Mouse (Mus musculus) cerebellum, adult (tissue): ENCODE measurements around the gene Klhdc8a.

Source experiments
- ATAC-seq: cut with Nextera tagmentation; 2 replicates; pipeline ENCODE4 v1.9.2; 2017; ENCODE audit warnings: mild to moderate bottlenecking, moderate library complexity, mixed read lengths; ENCODE audit not compliant: insufficient number of reproducible peaks, low FRiP score, low TSS enrichment

Gene Klhdc8a

GRCm38 (mm10) chr1:132315889-132316624 is 17.6 kb downstream of the Klhdc8a start, which contains the start of gene Nuak2:
TSS of gene Nuak2 (plus strand) at chr1:132316126.
- peak; percentile 74 for ATAC-seq

GRCm38 (mm10) chr1:132316625-132316994 is 18.2 kb downstream of the Klhdc8a start:
- ATAC-seq, result no peak

DNA sequence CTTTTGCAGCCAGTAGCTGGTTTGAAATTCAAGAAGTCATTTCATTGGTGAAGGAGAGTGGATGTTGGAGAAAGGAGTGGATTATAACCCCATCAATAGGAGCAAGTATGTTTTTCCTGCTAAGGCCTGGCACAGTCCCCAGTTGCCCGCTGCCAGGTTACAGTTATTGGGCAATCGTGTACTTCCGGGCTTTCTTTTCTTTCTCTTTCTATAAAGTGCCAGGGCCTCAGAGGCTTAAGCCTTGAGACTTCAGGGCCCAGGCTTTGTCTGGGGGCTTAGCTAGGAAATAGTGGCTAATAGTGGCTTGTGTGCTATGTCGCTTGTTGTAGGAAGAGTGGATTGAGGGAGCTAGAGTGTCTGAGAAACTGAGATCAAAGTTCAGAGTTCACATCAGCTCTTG is 19.0 kb downstream of the Klhdc8a start:
- ATAC-seq, result no peak

GRCm38 (mm10) chr1:132317894-132318863 is 19.8 kb downstream of the Klhdc8a start:
- ATAC-seq, result no peak

GRCm38 (mm10) chr1:132319242-132319641 is 20.8 kb downstream of the Klhdc8a start:
- peak; percentile 64 for ATAC-seq

DNA sequence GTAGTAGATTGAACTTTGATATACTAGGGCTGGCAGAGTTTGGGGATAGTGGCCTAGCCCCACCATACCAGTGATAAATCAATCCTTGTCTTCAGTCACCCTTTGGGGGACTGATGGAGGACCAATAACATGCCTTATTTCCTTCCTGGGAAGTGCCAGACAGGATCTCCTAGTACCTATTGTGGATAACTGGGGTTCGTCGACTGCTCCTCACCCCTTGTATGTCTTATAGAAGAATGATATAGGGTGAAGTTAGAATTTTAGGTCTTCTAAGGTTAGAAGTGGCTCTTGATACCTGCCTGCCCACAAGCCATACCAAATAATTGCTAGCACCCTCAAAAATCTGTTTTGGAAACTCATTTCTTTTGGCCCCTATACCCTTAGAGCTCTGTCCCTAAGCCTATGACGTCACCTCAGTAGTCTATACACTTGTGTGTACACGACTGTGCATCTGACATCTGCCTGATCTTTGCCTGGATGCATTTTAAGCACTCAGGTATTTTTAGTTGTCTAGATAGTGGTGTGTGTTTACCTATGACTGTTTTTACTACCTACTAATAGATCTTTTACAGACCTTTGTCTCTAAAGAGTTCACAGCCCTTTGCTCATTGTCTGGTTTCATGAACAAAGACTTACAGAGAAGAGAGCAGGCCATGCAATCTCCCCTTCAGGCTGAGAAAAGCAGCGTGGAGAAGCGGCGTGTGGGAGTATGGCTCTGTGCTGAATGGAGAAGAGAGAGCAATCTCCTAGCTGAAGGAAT is 23.6 kb downstream of the Klhdc8a start:
- ATAC-seq, result no peak

DNA sequence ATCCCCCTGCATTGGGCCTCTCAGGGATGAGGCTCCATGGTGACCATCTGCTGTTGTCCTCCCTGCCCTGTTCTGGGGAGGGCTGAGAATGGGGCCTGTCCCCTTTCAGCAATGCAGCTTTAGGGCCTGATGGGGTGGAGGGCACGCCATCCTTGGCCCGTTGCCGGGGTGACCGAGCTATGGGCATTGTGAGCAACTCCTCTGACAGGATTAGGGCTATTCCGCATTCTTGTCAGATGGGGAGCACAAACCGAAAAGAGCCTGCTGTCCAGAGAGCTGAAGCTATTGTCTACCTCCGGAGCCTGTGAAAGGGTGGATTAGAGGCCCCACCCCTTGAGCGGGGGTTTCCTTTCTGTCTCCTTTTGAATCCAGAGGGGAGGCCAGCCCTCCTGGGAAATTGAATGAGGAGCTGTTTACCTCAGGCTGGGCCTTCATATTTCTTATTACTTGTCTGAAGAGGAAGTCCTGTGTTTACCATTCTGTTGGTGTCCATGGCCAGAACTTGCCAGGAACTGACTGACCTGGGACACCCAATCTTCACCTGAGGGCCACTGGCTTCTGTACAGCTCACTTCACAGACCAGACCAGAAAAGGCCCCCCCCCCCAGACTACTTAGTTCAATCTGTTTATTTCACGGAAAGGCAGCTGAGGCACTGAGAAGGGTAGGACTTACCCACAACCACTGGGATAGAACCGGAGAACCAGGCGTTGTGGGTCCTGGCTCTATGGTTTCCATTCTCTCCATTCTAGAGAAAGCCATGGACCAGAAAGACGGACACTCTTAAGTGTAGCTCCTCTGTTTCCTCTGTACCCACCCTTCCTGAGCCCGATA is 24.5 kb downstream of the Klhdc8a start:
- no peak for ATAC-seq

- ATAC-seq, result no peak
Observed at GRCm38 (mm10) chr1:132326777-132327176, 28.4 kb downstream of the Klhdc8a start.

DNA sequence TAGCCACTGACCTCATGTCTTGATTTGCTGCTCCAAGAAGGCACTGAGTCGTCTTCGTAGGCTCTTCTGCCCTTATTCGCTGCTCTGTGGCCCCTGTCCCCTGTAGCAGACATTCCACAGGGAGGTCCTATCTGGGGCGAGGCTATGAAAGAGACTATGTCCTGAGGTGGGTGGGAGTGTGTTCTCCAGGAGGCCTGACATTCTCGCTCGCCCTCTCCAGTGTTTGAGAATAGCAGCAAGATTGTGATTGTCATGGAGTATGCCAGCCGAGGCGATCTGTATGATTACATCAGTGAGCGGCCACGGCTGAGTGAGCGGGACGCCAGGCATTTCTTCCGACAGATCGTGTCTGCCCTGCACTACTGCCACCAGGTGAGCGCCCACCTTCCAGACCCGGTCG is 29.1 kb downstream of the Klhdc8a start:
- ATAC-seq, result no peak

DNA sequence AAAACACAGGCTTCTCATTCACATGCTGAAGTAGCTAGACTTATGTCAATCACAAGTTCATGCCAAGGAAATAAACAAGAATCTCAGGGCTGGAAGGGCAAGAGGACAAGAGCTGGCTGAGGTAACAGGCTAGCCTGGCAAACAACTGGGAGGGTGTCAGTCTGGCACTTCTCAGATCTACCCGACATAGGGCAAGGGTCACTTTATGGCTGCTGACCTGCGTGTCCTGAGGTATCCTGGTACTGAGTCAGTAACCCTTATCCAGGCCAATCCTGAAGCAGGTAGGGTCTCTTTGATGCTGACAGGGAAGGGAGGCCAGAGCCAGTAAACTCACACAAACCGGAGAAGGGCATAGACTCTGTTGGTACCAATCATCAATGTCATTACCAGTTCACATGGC is 30.1 kb downstream of the Klhdc8a start:
- ATAC-seq, result no peak

GRCm38 (mm10) chr1:132329656-132330055 is 31.2 kb downstream of the Klhdc8a start:
- no peak for ATAC-seq

DNA sequence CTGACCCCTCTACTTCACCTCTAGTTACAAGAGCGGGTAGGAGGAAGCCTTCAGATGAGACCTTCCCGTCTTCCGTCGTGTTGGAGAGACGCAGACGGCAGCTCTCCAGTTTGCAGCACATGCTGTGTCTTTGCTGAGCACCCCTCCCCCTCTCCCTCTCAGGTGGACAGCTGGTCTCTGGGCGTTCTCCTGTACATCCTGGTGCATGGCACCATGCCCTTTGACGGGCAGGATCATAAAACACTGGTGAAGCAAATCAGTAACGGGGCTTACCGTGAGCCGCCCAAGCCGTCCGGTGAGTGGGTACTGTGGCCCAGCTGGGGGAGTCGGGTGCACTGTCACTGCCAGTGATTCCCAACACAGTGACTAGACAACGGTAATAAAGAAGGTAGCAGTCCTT is 32.0 kb downstream of the Klhdc8a start:
- no peak for ATAC-seq

- ATAC-seq, result no peak
Observed at GRCm38 (mm10) chr1:132331283-132331682, 32.9 kb downstream of the Klhdc8a start.

DNA sequence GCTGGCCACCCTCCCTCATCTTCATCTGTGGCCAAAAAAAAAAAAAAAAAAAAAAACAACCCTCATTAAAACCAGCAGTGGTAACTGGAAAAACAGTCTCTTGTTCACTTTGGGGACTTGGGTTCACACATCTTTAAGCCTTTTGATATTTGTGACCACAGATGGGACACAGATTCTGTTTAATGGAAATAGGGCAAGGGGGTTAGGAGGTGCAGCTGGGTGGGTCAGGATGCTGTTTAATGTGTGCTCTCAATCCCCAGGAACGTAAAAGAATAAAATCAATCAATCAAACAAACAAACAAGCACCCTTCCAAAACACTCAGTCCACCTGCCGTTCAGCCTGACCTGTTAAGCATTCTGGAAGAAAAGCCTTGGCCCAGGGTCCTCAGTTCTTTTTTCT is 34.8 kb downstream of the Klhdc8a start:
- no peak for ATAC-seq

GRCm38 (mm10) chr1:132333675-132334141 is 35.3 kb downstream of the Klhdc8a start:
- no peak for ATAC-seq

GRCm38 (mm10) chr1:132334178-132334801 is 35.9 kb downstream of the Klhdc8a start:
- ATAC-seq, result no peak

DNA sequence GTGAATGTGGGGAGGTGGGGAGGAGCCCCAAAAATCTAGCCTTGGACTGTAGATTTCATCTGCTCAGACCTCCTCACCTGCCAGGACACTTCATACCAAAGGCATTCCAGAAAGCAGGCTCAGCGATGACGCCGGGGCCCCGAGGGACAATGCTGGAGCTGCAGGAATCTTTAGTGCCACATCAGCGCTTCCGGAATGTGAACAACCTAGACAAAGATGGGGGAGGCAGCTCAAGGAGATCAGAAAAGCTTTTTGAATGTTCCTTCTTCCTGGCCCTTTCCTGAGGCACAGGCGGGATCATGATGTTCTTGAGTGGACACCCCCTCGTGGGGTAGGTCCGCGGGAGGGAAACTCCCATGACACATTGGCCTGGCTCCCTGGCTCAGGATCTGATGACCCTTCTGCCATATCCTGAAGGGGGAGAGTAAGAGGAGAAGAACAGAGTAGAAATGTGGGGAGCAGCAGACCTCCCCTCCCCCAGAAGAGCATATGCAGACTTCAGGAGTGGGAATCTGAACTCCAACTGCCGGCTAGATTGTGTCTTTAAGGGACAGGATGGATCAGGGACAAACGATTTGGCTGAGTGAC is 37.0 kb downstream of the Klhdc8a start:
- no peak for ATAC-seq

DNA sequence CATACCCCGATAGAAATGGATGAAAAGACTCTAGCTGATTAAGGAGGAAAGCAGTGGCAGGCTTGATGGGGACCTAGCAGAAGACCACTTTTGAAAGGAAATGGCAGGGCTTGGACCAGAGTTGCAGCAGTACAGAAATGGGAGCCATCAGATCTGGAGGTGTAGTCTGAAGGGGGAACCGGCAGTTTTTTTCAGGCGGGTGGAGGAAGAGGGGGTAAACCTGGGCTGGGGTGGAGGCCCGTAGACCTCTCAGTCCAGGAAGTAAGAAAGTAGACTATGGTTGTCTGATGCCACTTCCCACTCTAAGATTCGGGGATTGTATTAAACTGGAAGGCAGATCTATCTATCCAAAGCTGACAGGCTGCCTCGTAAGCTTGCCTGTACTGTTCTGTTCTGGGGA is 38.5 kb downstream of the Klhdc8a start:
- no peak for ATAC-seq
